Mouse (Mus musculus): Measurements from ENCODE around the gene Cpvl.

DNA sequence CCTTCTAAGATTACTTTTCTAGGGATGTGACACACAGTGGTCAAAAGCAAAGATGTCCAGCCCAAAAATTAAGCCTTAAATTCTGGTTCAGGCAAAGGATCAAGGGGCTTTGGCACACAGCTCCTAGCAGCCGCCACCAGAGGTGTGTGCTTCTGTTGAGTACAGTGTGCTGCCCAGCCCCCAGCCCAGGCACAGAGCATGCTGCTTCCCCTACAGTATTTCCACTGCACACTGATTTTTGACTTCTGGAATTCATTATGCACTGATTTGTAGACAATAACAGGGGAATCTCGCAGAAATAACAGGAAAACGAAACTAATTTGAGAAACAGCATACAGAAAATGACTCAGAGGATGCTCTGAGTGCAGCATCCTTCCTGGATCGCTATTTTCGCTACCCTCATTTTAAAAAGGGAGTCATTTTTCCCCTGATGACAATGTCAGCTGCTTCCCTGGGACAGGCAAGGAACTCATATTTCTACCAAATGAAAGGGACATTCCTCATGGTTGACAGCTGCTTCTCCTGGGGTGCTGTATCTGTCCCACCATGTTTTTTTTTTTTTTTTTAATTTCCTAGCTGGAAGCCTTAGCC, 14.5 kb downstream of the Cpvl start:
- no peak for TF ChIP-seq CTCF (IDR thresholded peaks at IDR 0.05; ENCODE audit: borderline replicate concordance, insufficient read depth, low read depth, low read length)
- no peak for TF ChIP-seq POLR2A (IDR thresholded peaks at IDR 0.05; ENCODE audit: borderline replicate concordance, insufficient read depth, low read length)
